Mouse (Mus musculus): ENCODE results near the gene Zfp335.

The Zfp335 gene

GRCm38 (mm10) chr2:164924100-164924857 lies 12.7 kb upstream of the Zfp335 start:
- peak; percentile 87 for DNase-seq (ENCODE audit: low read depth)

- DNase-seq (ENCODE audit: low read depth), result no peak
Observed at GRCm38 (mm10) chr2:164923291-164923690, 11.7 kb upstream of the Zfp335 start.

- DNase-seq (ENCODE audit: low read depth), result no peak
Observed at GRCm38 (mm10) chr2:164921984-164922383, 10.4 kb upstream of the Zfp335 start.

GRCm38 (mm10) chr2:164918325-164918724 lies 6.8 kb upstream of the Zfp335 start:
- DNase-seq (ENCODE audit: low read depth), result peak; percentile 76

GRCm38 (mm10) chr2:164917371-164917770 lies 5.8 kb upstream of the Zfp335 start:
- peak; percentile 40 for DNase-seq (ENCODE audit: low read depth)

GRCm38 (mm10) chr2:164916820-164917219 lies 5.3 kb upstream of the Zfp335 start:
- no peak for DNase-seq (ENCODE audit: low read depth)

- peak; percentile 89 for DNase-seq (ENCODE audit: low read depth)
Observed at GRCm38 (mm10) chr2:164913428-164913786, 1.9 kb upstream of the Zfp335 start.

- no peak for DNase-seq (ENCODE audit: low read depth)
Observed at GRCm38 (mm10) chr2:164912749-164913427, 1.3 kb upstream of the Zfp335 start.

- DNase-seq (ENCODE audit: low read depth), result no peak
Observed at GRCm38 (mm10) chr2:164912151-164912550, 594 bp upstream of the Zfp335 start.

GRCm38 (mm10) chr2:164910360-164911061 lies 1.0 kb downstream of the Zfp335 start:
- no peak for DNase-seq (ENCODE audit: low read depth)

GRCm38 (mm10) chr2:164909542-164909941 lies 2.0 kb downstream of the Zfp335 start:
- peak; percentile 54 for DNase-seq (ENCODE audit: low read depth)

GRCm38 (mm10) chr2:164909100-164909499 lies 2.5 kb downstream of the Zfp335 start:
- no peak for DNase-seq (ENCODE audit: low read depth)

- DNase-seq (ENCODE audit: low read depth), result no peak
Observed at GRCm38 (mm10) chr2:164908011-164908410, 3.5 kb downstream of the Zfp335 start.

- DNase-seq (ENCODE audit: low read depth), result no peak
Observed at GRCm38 (mm10) chr2:164907511-164907910, 4.0 kb downstream of the Zfp335 start.

GRCm38 (mm10) chr2:164906071-164906470 lies 5.5 kb downstream of the Zfp335 start:
- peak; percentile 40 for DNase-seq (ENCODE audit: low read depth)

- DNase-seq (ENCODE audit: low read depth), result no peak
Observed at GRCm38 (mm10) chr2:164903496-164903895, 8.1 kb downstream of the Zfp335 start.

GRCm38 (mm10) chr2:164901380-164901779 lies 10.2 kb downstream of the Zfp335 start:
- DNase-seq (ENCODE audit: low read depth), result no peak

- DNase-seq (ENCODE audit: low read depth), result peak; percentile 56
Observed at GRCm38 (mm10) chr2:164899723-164900459, 11.7 kb downstream of the Zfp335 start.

- DNase-seq (ENCODE audit: low read depth), result no peak
Observed at GRCm38 (mm10) chr2:164899034-164899433, 12.5 kb downstream of the Zfp335 start.

GRCm38 (mm10) chr2:164898008-164898407 lies 13.5 kb downstream of the Zfp335 start:
- no peak for DNase-seq (ENCODE audit: low read depth)

- DNase-seq (ENCODE audit: low read depth), result no peak
Observed at GRCm38 (mm10) chr2:164895885-164896284, 15.7 kb downstream of the Zfp335 start.

GRCm38 (mm10) chr2:164894644-164895043 lies 16.9 kb downstream of the Zfp335 start:
- no peak for DNase-seq (ENCODE audit: low read depth)

Measured in induced T-regulatory cell, adult 2 months (primary cell).